8 mouse cellular contexts compared by ENCODE assay signal in genomic region chr5:28070828-28071455, GRCm38 (mm10). TPM values are rescaled to one million over a fixed set of nuclear protein-coding genes. Genes with fewer than 3 reads are reported as not detected.
DNase-seq lines count a peak whose midpoint lies in the region; ATAC-seq and TF ChIP-seq lines count a peak whose summit lies in the region.

Gene Insig1 (plus strand): TSS chr5:28071363.

- intact Hi-C loops in heart, postnatal 25 days (cut with DNase I) = no loop called here

- peaks cover 26% of the 10 kb centered on the region for H3K36me3 ChIP-seq in forebrain, embryonic 15.5 days

- H3K4me2 ChIP-seq in forebrain, embryonic 15.5 days (replicated peaks) = peak within 1 kb of the TSS; percentile 77

- H3K4me3 ChIP-seq in forebrain, embryonic 15.5 days = peak within 1 kb of the TSS; percentile 60
- H3K4me3 ChIP-seq in lung, adult 2 months (replicated peaks; ENCODE audit: extremely low read depth, low read depth, low read length) = peak within 1 kb of the TSS; percentile 94

- peak; percentile 92 for ATAC-seq in forebrain, embryonic 15.5 days (replicated peaks)
- ATAC-seq in neutrophil, adult 5-6 weeks (ENCODE audit: extremely low read depth, insufficient number of reproducible peaks, low FRiP score, poor library complexity, severe bottlenecking) = peak; percentile 83

- peak within 1 kb of the TSS; percentile 77 for H3K9ac ChIP-seq in forebrain, embryonic 15.5 days (replicated peaks)

- H3K4me1 ChIP-seq in forebrain, embryonic 15.5 days = peaks cover 32% of the 10 kb centered on the region
- H3K4me1 ChIP-seq in lung, adult 2 months (ENCODE audit: control insufficient read depth, insufficient read depth, low read length) = peaks cover 15% of the 10 kb centered on the region

- TF ChIP-seq POLR2A in lung, adult 2 months (IDR thresholded peaks at IDR 0.05; ENCODE audit: borderline replicate concordance, extremely low read depth, low read depth, low read length) = peak; percentile 100

- peak; percentile 96 for DNase-seq in ES-CJ7 (ENCODE audit: low read depth, low spot score)
- DNase-seq in cerebellum, adult 11 months = peak; percentile 99
- peak; percentile 98 for DNase-seq in heart, postnatal 25 days (ENCODE audit: low spot score)
- peak; percentile 97 to 99 for DNase-seq in layer of hippocampus, adult 18-20 months (ENCODE audit: low spot score in 2 of 2)
- DNase-seq in lung, adult 2 months = peak; percentile 98
- peak; percentile 94 to 95 for DNase-seq in thymus, adult 18-20 months

- H3K9me3 ChIP-seq in forebrain, embryonic 15.5 days = no peaks in the 10 kb centered on the region

- no peak for TF ChIP-seq CTCF in lung, adult 2 months (IDR thresholded peaks at IDR 0.05; ENCODE audit: insufficient read depth, low read length)

- WGBS in forebrain, embryonic 15.5 days = under 1% methylated on average over 57 of the region's 64 CpGs
- under 1% methylated on average over 64 of the region's 64 CpGs for WGBS in lung, adult 2 months

- peak within 1 kb of the TSS; percentile 95 for H3K27ac ChIP-seq in forebrain, embryonic 15.5 days (replicated peaks)

- H3K27me3 ChIP-seq in forebrain, embryonic 15.5 days = no peaks in the 10 kb centered on the region

RNA-seq across cellular contexts. Expression of gene Insig1, which starts in this region (rescaled TPM):
- 75.7 and 77.2 TPM in 2 replicates for polyA plus RNA-seq in forebrain, embryonic 15.5 days (2015; fragmentation: Nextera tagmentation; extraction: Ambion mirVana)
- 10 to 100 TPM; 13.8 to 15.0 TPM for total RNA-seq in heart, postnatal 25 days (2021)
- 10 to 100 TPM; 62.3 to 62.5 TPM for total RNA-seq in layer of hippocampus, adult 18-20 months (2021)
- polyA plus RNA-seq in lung, adult 2 months (2012; rRNA removed) = 95.3 and 95.8 TPM in 2 replicates
- total RNA-seq in neutrophil, adult 5-6 weeks (2017) = 26.2 and 31.1 TPM in 2 replicates

Comparison
In these comparisons a context has a peak if more than half of its experiments do, and no peak if none do; other contexts are left out.
1. Peak in every context shown above with its lines: DNase-seq, ATAC-seq, H3K4me3 ChIP-seq and H3K27ac ChIP-seq.